Mouse (Mus musculus): ENCODE measurements around the gene Slc9a5.
A peak's percentile ranks its signal among the peaks of the same experiment; 100 is the strongest.

The Slc9a5 gene

GRCm38 (mm10) chr8:105348450-105349095 is at the start of gene Slc9a5:
Gene Slc9a5 (plus strand): TSS chr8:105348843.
- DNase-seq (ENCODE audit: low spot score in 2 of 2) = peak; percentile 24 to 56

- DNase-seq (ENCODE audit: low spot score in 2 of 2) = no peak
Measured at GRCm38 (mm10) chr8:105299962-105300361, 48.7 kb upstream of the Slc9a5 start.

GRCm38 (mm10) chr8:105303396-105303795 is 45.2 kb upstream of the Slc9a5 start:
- DNase-seq (ENCODE audit: low spot score in 2 of 2) = no peak

- DNase-seq (ENCODE audit: low spot score in 2 of 2) = no peak
Measured at GRCm38 (mm10) chr8:105303874-105304273, 44.8 kb upstream of the Slc9a5 start.

GRCm38 (mm10) chr8:105304325-105305210 is 44.1 kb upstream of the Slc9a5 start:
- no peak for DNase-seq (ENCODE audit: low spot score in 2 of 2)

GRCm38 (mm10) chr8:105305211-105306145 is 43.2 kb upstream of the Slc9a5 start, which contains the start of gene Elmo3:
Gene Elmo3 (plus strand): TSS chr8:105305601.
- DNase-seq (ENCODE audit: low spot score in 2 of 2) = no peak

GRCm38 (mm10) chr8:105306146-105306691 is 42.4 kb upstream of the Slc9a5 start:
- no peak for DNase-seq (ENCODE audit: low spot score in 2 of 2)

GRCm38 (mm10) chr8:105307670-105308069 is 41.0 kb upstream of the Slc9a5 start:
- DNase-seq (ENCODE audit: low spot score in 2 of 2) = no peak

GRCm38 (mm10) chr8:105308428-105308827 is 40.2 kb upstream of the Slc9a5 start:
- DNase-seq (ENCODE audit: low spot score in 2 of 2) = no peak

GRCm38 (mm10) chr8:105309142-105309847 is 39.3 kb upstream of the Slc9a5 start:
- DNase-seq (ENCODE audit: low spot score in 2 of 2) = no peak

GRCm38 (mm10) chr8:105310118-105310517 is 38.5 kb upstream of the Slc9a5 start:
- DNase-seq (ENCODE audit: low spot score in 2 of 2) = no peak

- DNase-seq (ENCODE audit: low spot score in 2 of 2) = no peak
Measured at GRCm38 (mm10) chr8:105311718-105312117, 36.9 kb upstream of the Slc9a5 start.

GRCm38 (mm10) chr8:105312891-105313481 is 35.7 kb upstream of the Slc9a5 start:
- peak in 1 of 2 experiments; percentile 48 for DNase-seq (ENCODE audit: low spot score in 2 of 2)

- DNase-seq (ENCODE audit: low spot score in 2 of 2) = no peak
Measured at GRCm38 (mm10) chr8:105313622-105314402, 34.8 kb upstream of the Slc9a5 start.

GRCm38 (mm10) chr8:105315073-105315769 is 33.4 kb upstream of the Slc9a5 start:
- no peak for DNase-seq (ENCODE audit: low spot score in 2 of 2)

GRCm38 (mm10) chr8:105317941-105318340 is 30.7 kb upstream of the Slc9a5 start:
- no peak for DNase-seq (ENCODE audit: low spot score in 2 of 2)

- DNase-seq (ENCODE audit: low spot score in 2 of 2) = no peak
Measured at GRCm38 (mm10) chr8:105318662-105319190, 29.9 kb upstream of the Slc9a5 start.

GRCm38 (mm10) chr8:105323183-105323582 is 25.5 kb upstream of the Slc9a5 start:
- no peak for DNase-seq (ENCODE audit: low spot score in 2 of 2)

- DNase-seq (ENCODE audit: low spot score in 2 of 2) = no peak
Measured at GRCm38 (mm10) chr8:105325641-105326093, 23.0 kb upstream of the Slc9a5 start.
